Mouse (Mus musculus) embryonic facial prominence, embryonic 14.5 days (tissue): ENCODE measurements around the gene Gm16430. TPM values are rescaled to one million over a fixed set of nuclear protein-coding genes. Genes with fewer than 3 reads are reported as not detected.
"Not testable (repeated sequence)": the region's sequence is repeated elsewhere in the genome, so short reads cannot be mapped to it uniquely, and the experiment has no call there.

Experiments used
- ATAC-seq: fragments of 200-750 bp; cut with Nextera tagmentation; 2 replicates; pipeline ENCODE4 v1.8.0; 2017; ENCODE audit warnings: low read depth, moderate number of reproducible peaks, moderate TSS enrichment
- DNase-seq: peaks from one replicate; pipeline ENCODE4 v3.0.0-alpha.2; 2015; ENCODE audit warnings: low spot score
- H3K27ac ChIP-seq: fragments of 300-500 bp; sonication (generic); replicated peaks from 2 replicates; pipeline ENCODE4 v1.5.1; 2014; ENCODE audit warnings: low read depth, mild to moderate bottlenecking, low read length, moderate library complexity
- H3K27me3 ChIP-seq: fragments of 300-500 bp; sonication (generic); replicated peaks from 2 replicates; pipeline ENCODE4 v1.6.1; 2014; ENCODE audit warnings: low read length; ENCODE audit not compliant: control insufficient read depth, insufficient read depth
- H3K36me3 ChIP-seq: fragments of 300-500 bp; sonication (generic); 2 replicates; pipeline ENCODE4 v1.6.1; 2014; ENCODE audit warnings: low read length, mixed read lengths; ENCODE audit not compliant: control insufficient read depth, insufficient read depth
- H3K4me1 ChIP-seq: fragments of 300-500 bp; sonication (generic); 2 replicates; pipeline ENCODE4 v1.6.1; 2014; ENCODE audit warnings: antibody characterized with exemption, low read length; ENCODE audit not compliant: control insufficient read depth, insufficient read depth
- H3K4me2 ChIP-seq: fragments of 300-500 bp; sonication (generic); 2 replicates; pipeline ENCODE4 v1.6.1; 2014; ENCODE audit warnings: low read depth, mild to moderate bottlenecking, low read length, moderate library complexity, mixed read lengths
- H3K4me3 ChIP-seq: fragments of 300-500 bp; sonication (generic); 2 replicates; pipeline ENCODE4 v1.5.1; 2014; ENCODE audit warnings: low read depth, mild to moderate bottlenecking, low read length
- H3K9ac ChIP-seq: fragments of 300-500 bp; sonication (generic); 2 replicates; pipeline ENCODE4 v1.6.1; 2014; ENCODE audit warnings: low read depth, mild to moderate bottlenecking, low read length, moderate library complexity, mixed read lengths
- H3K9me3 ChIP-seq: fragments of 300-500 bp; sonication (generic); 2 replicates; pipeline ENCODE4 v1.6.1; 2016; ENCODE audit warnings: low read length; ENCODE audit not compliant: control insufficient read depth
- WGBS: fragments of 180-500 bp; shearing (Covaris S2); extraction: QIAGEN DNeasy Blood & Tissue Kit; methylation state at CpG from one replicate; pipeline ENCODE4 v1.1.7; 2014; 5-methylcytosine and 5-hydroxymethylcytosine counted together
- polyA plus RNA-seq: library from polyadenylated mRNA; unstranded; fragments of >200 nt; fragmentation: Nextera tagmentation; extraction: Ambion mirVana; gene quantifications from 2 replicates; pipeline ENCODE4 v1.2.1, GENCODE M21; 2014

Gene Gm16430
- polyA plus RNA-seq, result not detected in 2 replicates

DNA sequence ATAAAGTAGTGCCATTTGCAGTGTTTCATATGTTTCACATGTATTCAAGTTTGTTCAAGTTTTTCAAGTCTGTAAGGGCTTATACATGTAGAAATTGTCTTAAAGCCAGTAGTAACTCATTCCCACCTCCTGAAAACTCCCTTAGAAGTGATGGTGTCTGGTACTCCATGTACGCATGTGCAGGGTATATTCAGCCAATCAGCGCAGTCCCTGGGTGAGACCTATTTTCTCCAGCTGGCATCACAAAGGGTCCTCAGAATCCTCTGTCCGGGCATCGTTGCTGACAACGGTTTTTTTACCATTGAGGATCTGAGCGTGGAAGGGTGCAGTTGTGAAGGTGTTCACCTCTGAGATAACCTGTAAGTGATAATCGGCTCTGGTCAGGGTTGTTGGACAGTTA lies at the start of gene Gm16430:
Gene Gm16430 (plus strand): TSS at position 301 of the 400 bp plus-strand sequence.
- no CpG with 5 or more reads among the region's 7 CpGs for WGBS
- H3K9ac ChIP-seq, ATAC-seq, H3K4me2 ChIP-seq, H3K27ac ChIP-seq, H3K4me1 ChIP-seq, H3K36me3 ChIP-seq, H3K27me3 ChIP-seq, DNase-seq, H3K9me3 ChIP-seq, H3K4me3 ChIP-seq: not testable (repeated sequence)

Other genes starting within 250 kb of the Gm16430 start
- not detected in 2 replicates for gene Gm16405, start 91.0 kb upstream of the Gm16430 start, polyA plus RNA-seq